Mouse (Mus musculus): ENCODE measurements around the gene Tshz2.

The Tshz2 gene

DNA sequence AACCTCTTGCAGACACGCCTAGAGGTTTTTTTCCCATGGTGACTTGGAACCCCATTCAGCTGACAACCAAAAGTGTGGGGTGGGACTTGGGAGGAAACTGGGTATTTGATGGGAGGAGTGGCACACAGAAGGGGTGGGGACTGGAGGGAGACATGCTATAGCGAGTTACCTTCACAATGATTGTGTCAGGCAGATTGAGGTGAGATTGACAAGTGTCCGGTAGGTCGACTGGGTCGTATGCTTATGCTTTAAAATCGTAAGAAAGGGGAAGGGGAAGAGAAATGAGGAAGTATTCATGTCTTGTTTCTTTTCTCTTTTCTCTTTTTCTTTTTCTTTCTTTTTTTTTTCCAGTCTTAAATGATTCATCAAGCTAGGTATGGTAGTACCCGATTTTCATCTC, 236.7 kb downstream of the Tshz2 start:
- no peak for DNase-seq (ENCODE audit: extremely low spot score)

DNA sequence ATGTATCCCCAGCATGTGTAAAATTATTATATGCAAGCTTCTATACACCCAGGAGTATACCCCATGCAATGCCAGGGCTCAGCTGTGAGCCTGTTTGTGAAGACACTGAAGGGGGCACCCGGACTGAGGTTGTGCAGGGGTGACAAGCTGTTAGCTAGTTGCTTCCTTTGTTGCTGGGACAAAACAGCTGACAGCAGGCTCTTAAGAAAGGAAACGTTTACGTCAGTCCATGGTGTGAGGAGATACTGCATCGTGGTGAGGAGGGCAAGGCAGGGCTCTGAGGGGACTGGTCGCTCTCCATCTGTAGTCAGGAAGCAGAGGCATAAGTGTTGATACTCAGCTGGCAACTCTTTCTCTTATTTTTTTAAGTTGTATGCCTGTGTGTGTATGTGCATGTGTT, 237.7 kb downstream of the Tshz2 start:
- DNase-seq (ENCODE audit: extremely low spot score): no peak

DNA sequence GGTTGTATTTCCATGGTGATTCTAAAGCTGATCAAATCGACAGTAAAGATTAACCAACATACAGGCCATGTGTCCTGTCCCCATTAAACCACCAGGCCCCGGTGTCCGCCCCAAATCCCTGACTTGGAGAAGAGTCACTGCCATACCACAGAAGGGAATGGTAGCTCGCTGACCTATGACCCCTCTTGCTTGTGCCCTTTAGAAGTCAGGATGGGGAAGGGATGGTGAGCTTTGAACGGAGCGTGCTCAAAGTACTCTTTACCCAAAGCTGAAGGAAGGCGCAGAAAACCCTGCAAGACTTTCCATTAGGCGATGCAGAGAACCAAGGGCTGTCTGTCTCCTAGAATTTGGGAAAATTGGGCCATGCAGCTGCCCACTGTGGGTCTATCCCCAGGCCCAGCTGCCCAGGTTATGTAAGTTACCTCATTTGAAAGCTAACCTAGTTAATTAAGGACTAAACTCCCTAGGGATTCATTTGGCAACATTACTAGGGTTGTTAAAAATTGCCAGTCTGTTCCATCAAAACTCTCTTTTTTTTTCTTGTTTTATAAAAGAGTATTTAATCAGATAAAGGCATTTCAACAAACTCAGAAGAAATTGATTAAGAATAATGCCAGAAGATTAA, 238.7 kb downstream of the Tshz2 start:
- DNase-seq (ENCODE audit: extremely low spot score): no peak

DNA sequence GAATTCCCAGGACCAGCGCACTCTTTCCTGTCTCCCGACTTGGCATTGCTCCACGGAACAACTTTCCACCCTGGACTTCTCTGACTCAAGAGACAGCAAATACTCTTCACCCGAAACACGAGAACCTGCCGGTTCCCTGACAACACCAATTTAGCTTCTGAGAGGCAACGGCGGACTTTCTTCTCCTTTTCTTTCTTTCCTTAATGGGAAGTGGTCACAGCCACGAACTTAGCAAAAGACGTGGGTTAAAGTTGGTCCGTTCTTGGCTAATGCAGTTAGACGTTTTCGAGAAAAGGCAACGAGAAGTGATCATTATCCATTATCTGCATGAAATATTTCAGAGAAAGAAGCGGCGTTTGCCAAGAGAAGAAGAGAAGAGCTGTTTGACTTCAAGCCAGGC, 240.6 kb downstream of the Tshz2 start:
- no peak for DNase-seq (ENCODE audit: extremely low spot score)

DNA sequence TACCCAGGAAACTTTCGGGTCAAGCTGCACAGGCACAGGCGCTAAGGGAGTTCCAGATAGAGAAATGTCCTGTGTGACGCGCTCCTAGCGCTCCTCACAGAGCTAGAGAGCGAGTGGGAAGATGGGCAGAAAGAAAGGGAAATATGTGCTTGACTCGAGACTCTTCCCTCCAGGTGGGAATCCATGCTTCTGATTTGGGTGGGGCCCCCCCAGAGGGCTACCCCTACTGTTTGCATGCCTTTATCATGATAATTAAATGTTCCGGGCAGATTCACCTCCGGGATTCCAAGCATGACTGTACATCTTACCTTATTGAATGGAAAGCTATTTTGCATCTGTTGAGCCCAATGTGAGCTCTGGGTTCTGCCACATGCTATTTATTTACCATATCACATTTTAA, 255.1 kb downstream of the Tshz2 start:
- DNase-seq (ENCODE audit: extremely low spot score): no peak

DNA sequence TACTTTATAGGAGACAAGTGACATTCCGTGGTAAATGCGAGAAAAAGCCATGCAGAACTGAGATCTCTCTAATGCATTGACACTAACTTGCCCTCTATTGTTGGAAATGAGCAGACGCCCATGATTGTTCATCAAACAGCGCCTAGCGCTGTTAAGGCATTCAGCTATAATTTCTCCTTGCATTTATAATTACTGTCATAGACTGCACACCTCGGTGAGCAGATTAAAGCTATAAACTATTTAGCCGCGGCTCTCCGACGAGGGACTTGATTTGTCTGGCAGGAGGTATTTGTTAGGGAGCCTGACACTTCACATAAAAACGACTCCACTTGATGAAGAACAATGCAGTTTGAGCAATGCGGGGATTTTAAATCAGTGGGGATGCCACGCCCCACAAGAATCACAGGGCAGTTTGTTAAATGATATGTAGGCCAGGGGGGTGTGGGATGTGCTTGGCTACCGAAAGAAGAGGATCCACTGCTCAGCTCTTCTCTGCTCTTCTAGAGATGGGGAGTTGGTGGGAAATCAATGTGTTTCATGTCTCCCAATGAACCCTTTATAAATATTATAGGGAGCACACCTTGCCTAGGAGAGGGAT, 259.7 kb downstream of the Tshz2 start:
- DNase-seq (ENCODE audit: extremely low spot score): no peak

DNA sequence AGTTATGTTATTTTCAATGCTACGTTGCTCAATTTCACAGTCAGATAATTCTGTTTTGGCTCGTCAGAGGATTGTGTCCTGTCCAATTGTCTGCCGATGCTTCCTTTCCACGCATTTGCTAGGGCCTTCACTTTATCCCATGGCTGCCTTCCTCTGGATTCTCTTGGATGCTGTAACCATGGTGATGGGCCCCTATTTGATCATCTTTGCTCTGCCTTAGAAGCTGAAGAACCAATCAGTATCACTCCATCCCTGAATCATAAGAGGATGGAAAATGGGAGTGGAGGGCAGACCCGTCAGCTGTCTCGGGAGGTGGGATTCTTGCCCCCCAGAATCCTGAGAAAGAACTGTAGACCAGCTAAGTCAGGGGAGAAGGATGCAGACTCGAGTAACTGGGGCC, 270.1 kb downstream of the Tshz2 start:
- DNase-seq (ENCODE audit: extremely low spot score): no peak

DNA sequence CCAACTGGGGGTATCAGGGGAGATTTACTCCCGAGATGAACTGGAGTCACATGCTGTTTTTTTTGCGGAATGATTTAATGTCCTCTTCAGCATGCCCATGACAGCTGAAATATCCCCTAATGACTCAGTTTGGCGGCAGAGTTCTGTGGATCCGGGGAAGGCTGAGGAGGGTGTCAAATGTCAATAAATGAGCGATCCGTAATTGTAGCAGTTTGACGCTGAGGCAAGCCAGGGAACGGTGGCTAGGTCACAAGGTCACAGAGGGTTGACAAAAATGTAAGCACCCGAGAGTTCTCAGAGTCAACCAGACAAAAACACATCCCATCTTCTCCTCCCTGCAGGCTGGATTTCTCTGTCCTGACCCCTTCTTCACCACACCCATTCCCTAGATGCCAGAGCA, 273.6 kb downstream of the Tshz2 start:
- DNase-seq (ENCODE audit: extremely low spot score): peak; percentile 69

DNA sequence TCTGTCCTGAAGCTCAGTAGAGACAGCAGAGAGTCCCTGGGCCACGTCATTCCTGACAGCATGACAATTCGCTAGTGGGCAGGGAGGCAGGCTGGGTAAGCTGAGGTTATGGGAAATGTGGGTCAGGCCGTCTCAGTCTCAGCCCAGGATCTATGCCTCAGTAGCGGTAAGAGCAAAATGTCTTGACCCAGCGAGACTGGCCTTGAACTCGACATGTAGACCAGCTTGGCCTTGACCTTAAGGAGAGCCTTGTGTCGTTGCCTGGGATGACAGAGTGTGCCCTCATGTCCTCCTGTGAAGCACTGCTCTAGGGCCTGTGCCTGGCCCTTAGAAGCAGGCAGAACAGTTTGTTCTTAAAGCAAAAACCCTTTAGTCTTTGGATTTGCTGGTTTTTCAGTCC, 275.2 kb downstream of the Tshz2 start:
- no peak for DNase-seq (ENCODE audit: extremely low spot score)

DNA sequence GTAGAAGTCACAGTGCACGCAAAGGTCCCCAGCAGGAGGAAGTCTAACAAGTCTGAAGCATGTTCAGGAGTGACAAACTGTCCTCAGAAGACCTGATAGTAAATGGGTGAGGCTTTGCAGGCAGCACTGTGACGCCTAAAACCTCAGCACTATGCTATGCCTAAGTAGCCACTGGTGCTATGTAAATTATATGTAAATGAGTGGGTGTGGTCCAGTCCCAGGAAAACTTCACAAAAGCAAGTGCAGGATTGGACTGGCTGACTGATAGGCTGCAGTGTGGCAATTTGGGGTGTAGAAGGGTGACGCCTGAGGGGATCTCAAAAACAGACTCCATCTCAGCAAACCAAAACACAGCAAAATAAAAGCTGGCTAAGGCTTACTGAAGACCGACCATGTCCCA, 277.8 kb downstream of the Tshz2 start:
- DNase-seq (ENCODE audit: extremely low spot score): no peak

DNA sequence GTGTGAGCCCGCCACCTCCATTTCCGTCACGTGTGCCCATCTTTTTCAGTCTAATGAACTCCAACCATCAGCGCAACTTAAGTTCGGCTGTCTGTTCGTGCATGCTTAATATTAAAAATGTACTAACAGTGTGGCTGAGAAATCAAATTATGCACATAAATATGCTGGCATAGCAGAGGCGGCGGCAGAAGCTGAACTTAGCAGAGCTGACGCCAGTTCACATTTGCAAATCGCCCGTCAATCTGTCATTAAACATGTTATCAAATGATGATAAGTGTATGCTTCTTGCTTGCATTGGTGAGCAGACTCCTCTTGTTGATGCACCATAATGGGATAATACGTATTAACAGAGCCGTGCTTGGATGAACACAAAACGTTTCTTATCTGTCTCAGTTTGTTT, 280.0 kb downstream of the Tshz2 start:
- DNase-seq (ENCODE audit: extremely low spot score): no peak

DNA sequence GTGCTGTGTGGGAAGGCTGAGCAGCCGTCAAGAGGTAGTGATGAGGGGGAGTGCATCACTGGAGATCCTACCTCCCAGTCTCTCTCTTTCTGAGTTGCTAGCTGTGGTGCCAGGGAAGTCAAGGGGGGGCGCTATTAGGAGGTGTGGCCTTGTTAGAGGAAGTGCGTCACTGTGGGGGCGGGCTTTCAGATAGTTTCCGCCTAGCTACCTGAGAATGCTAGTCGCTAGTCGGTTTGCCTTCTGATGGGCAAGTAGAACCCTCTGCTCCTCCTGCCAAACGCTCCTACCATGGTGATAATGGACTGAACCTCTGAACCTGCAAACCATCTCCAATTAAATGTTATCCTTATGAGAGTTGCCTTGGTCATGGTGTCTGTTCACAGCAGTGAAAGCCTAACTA, 282.1 kb downstream of the Tshz2 start:
- DNase-seq (ENCODE audit: extremely low spot score): no peak

DNA sequence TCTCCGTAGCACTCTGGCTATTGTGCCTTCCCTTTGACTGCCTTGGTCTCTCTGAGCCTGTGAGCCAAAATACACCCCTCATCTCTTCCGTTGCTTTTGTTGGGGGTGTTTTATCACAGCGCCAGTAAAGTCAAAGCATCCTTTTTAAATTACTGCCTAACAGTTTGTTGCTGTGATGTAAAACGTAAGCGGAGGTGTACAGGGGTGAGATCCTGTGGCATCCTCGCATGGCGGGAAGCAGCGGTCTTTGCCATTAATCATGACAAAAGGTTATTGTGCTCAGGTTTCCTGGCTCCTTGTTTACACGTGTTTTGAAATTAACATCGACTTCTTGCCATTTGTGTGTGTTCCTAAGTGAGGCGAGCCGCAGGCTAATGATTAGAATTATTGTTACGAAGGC, 282.5 kb downstream of the Tshz2 start:
- DNase-seq (ENCODE audit: extremely low spot score): no peak

DNA sequence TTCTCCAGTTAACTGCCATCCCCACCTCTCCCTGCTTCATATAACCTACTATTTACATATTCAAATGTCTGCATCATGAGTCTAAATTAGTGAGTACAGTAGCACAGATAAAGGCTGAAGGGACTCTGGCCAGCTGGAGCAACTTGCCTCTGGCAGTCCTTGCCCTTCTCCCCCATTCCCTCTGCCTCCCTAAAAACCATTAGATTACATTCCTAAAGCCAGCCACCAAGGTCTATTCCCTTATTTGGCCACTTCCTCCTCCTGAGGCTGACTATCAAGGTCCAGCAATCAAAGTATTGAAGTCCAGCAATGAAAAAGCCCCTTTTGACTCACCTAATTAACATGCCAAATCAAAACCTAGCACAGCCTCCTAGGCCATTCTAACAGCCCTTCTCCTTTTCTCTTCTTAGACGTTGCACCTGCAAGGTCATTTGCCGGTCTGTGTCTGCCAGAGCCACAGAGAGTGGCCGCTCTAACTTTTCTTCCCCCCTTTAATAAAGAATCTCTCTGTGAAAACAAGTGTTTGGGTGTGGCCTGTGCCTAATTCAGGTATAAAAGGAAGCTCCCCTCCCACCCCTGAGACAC, 286.4 kb downstream of the Tshz2 start:
- DNase-seq (ENCODE audit: extremely low spot score): no peak

DNA sequence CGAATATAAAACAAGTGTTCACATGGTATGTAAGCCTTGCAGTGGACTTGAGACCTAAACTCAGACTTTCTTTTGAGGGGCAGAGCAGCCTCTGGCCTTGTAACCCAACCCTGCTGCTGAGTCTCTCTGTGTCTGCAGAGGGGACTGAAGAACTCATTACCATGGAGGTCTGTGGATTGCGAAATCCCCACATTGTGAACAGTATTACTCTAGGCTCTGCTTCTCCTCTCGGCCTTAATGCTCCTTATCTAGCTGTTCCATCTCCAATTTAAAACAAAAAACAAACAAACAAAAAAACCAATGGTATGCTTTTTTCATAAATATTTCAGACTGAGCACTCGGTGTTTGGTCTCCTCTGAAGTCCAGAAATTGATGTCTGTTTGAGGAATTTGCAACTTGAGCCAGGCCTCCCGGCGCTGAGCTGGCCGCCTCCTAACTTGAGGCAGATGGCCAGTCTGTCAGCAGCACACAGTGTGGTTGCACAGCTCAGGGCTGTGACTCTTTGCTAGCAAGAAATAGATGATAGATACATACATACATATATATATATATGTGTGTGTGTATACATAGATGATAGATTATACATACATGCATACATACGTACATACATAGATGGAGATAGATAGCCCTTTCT, 291.5 kb downstream of the Tshz2 start:
- no peak for DNase-seq (ENCODE audit: extremely low spot score)

DNA sequence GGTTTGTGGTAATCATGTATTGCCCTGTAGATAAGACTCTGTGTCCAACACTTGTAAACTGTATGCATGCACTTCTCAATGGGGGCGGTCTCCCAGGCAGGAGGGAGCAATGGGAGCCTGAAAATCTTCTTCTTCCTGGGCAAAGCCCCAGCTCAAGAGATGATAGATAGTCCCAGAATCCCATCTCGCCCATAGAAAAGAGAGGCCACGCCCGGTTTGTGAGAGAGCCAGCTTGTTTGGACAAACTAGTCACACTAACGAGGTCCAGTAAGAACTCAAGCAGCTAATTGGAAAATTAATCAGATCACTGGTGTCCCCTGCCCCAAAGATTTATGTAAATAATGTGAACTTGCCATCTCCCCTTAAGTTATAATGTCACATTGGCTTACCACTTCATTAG, 292.7 kb downstream of the Tshz2 start:
- DNase-seq (ENCODE audit: extremely low spot score): no peak

DNA sequence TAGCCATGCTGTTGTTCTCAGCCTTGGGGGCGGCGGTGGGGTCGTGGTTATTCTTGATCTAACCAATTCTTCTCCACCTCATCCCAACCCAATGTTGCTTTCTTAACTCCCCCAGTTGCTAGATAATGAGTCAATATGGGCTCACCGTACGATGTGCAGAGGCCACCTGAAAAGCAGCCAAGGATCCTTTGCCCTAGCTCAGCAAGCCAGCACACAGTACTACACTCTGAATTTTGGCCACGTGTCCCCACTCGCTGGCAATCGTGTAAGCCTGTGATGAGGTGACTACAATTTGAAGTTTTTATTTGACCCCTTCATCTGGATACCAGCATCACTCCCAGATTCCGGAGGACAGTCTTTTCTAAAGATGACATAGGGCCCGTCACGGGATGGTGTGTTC, 293.2 kb downstream of the Tshz2 start:
- DNase-seq (ENCODE audit: extremely low spot score): no peak

DNA sequence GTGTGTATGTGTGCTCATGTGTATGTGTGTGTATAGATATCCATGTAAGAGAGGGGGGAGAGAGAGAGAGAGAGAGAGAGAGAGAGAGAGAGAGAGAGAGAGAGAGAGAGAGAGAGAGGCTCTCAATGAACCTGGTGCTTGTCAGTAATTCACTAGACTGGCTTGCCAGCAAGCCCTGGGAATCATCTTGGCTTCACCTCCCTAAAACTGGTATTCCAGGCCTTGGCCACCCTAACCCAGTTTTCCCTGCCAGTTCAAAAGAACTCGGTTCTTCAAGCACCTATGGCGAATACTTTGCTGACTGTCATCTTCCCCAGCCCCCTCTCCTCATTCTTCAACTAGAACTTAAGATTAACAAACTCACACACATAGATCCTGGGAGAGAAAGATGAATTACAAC, 294.6 kb downstream of the Tshz2 start:
- no peak for DNase-seq (ENCODE audit: extremely low spot score)

DNA sequence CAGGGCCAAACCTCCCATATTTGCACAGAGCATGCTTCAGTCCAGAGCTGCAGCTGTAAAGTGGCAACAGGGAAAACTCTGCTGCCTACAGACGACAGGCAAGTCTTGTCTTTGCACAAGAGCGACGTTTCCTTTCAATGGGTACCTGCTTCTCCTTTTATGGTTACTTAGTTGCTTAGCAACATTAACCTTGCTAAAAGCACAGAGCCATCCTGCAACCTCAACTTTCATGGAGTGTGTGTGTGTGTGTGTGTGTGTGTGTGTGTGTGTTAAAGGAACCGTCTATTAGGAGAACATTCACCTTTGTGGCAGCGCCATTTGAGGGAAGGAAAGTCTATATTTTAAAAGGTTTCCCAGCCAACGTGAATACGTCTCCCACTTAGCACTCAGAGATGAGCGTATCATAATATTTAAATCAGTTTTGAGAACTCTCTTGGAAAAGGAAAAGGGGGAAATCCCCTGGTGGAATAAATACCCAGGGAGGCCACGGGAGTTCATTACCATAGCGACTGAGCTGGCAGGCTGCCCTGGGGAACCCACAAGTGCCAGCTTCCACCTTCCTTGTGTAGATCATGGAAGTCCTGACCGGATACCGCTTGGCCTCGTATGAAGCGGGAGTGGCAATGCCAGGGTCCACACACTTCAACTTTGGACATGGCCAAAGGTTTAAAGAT, 295.8 kb downstream of the Tshz2 start:
- no peak for DNase-seq (ENCODE audit: extremely low spot score)

DNA sequence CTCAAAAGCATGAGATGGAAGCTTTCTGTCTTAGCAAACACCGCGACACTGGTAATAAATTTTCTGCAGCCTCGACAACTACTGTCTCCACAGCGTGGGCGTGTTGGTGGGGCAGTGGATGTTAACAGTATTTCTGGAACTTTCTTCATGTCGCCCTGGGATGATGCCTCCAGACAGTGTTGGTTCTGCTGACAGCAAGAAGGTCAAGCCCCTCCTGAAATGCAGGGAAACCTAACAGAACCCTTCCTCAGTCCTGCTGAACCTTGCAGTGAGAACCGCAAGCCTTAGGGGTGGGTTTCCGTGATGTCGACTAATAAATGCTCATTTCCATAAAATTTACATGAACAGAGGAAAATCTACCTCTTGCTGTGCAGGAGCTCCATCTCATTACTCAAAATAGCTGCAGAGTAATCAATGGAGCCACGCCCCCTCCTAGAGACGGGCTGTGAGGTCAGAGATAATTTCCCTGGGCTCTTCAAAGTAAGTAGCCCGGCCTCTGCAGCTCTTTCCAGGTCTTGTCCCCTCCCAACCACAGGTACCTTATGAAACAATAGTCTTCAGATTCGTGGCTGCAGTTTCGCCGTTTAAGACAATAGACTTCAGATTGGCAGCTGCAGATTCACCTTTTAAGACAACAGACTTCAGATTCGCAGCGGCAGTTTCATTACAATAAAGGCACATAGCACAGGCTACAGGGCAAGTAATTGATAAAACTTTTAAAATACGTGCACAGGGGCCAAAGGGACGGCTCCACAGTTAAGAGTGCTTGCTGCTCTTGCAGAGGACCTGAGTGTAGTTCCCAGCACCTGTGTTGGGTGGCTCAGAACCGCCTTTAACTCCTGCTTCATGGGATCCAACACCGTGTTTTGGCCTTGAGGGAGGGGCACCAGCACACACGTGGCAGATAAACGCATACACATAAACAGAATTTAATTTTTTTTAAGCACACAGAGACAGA, 297.0 kb downstream of the Tshz2 start:
- peak; percentile 72 for DNase-seq (ENCODE audit: extremely low spot score)

DNA sequence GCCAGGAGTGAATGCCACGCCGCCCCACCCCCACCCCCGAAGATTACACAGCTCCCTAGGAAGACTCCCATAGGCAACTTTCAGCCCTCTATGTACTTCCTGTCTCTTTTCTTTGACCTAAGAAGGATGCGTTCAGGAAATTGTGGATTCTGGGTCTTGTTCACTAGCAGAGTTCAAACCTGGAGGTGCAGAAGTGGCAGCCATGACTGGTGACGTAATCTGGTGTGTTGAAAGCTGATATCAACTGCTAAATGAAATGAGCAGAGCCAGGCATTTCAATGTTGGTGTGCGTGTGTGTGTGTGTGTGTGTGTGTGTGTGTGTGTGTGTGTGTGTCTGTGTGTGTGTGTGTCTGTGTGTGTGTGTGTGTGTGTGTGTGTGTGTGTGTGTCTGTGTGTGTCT, 302.8 kb downstream of the Tshz2 start:
- DNase-seq (ENCODE audit: extremely low spot score): no peak

Data from embryo, embryonic 9.5 days (tissue).